Mouse (Mus musculus) left cerebral cortex, adult 9 months (tissue): Measurements from ENCODE around the gene Apoc1.
"Not testable (repeated sequence)": the region's sequence is repeated elsewhere in the genome, so short reads cannot be mapped to it uniquely, and the experiment has no call there.

Source experiments
- DNase-seq, 2 experiments: peaks; one replicate each; pipeline ENCODE4 v3.0.0; 2022; ENCODE audit warnings: low spot score in 2 of 2

The Apoc1 gene

DNA sequence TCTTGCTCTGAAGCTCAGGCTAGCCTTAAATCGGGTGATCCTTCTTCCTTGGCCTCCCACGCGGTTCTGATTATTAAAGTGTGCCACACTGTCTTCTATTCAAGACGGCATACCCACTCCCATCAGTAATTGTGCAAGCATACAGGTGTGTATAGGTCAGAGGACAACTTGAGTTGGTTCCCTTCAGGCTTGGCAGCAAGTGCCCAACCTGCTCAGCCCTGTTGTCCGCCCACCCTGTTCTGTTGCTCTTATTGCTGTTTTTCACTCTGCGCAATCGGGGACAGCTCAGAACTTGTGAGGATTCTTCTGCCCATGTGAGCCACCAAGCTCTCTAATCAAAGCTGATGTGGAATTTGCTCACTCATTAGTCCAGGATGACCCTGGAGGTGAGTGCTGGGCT, 12.8 kb upstream of the Apoc1 start:
- no peak for DNase-seq

DNA sequence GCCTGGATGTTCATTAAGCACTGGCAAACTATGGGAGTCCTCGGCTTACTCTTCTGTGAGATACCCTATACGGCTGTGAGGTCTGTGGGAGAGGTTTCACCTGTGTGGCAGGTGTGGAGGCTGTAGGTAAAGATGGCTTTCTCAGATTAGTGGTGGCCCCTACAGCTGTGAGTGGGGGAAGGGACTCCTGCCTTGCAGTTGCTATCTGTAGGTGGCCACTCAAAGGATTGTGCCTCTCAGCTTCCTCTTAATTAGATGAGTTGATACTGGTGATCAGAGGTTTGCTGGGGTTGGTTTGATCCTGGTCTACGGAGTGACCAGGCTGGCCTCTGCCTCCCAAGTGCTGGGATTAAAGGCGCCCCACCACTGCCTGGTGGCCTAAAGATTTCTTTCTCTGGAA, 12.0 kb upstream of the Apoc1 start:
- no peak for DNase-seq

DNA sequence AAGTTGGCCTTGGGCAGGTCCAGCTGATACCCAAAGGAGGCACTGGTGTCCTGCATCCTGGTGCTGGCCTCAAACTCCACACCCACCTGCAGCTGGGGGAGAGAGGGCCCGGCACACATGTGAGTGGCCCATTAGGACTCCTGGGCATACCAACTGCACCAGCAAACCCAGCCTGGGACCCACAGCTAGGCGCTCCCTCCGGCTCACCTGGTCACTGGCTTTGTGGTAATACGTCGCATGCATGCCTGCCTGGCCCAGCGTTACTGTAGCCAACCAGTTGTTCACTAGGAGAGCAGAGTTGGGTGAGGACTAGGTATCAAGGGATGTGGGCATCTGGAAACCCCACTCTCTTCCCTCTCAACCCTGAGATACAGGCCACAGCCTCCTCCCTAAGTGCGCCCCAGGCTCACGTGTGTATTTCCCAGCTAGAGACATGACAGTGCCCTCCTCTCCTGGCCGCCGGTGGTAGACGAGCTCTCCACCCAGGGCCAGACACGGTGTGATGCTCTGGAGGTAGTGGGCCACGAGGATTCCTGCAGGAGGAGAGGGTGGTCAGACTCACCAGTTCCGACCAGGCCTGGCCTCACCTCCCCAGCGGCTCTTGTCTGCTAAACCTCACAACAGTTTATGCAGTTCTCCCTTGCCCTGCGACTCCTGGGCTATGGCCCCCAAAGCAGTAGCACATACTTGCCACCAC, 10.5 kb upstream of the Apoc1 start:
- DNase-seq: no peak

DNA sequence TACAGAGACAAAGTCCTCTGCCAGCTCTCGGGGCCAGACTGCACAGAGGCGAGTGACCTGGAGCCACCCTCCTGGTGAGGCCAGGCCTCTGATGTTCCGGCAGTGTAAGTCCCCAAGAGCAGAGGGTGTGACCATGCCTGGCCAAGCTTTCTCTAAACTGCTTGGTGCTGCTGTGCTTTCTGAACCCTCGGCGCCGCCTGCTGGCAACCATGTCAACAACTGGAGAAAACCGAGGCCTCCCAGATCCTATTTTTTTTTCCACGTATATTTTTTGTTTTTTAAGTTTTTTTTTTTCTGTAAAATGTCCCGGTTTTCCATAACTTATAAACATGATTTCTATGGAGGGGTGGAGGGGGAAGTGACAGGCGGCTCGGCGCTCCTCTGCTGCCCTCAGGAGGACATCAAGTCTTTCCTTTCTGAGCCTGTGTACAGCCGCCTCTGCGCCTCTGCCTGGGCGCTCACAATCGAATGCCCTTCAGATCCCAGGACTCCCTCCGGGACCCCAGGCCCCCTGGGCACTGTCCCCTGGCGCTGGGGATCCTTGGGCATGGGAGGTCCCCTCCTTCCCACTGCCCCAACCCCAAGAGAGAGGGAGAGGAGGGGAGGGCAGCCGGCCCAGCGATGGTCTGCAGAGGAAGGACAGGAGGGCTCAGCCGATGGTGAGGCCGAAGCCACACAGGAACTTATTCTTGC, 8.8 kb upstream of the Apoc1 start:
- peak in 1 of 2 experiments; percentile 69 for DNase-seq

DNA sequence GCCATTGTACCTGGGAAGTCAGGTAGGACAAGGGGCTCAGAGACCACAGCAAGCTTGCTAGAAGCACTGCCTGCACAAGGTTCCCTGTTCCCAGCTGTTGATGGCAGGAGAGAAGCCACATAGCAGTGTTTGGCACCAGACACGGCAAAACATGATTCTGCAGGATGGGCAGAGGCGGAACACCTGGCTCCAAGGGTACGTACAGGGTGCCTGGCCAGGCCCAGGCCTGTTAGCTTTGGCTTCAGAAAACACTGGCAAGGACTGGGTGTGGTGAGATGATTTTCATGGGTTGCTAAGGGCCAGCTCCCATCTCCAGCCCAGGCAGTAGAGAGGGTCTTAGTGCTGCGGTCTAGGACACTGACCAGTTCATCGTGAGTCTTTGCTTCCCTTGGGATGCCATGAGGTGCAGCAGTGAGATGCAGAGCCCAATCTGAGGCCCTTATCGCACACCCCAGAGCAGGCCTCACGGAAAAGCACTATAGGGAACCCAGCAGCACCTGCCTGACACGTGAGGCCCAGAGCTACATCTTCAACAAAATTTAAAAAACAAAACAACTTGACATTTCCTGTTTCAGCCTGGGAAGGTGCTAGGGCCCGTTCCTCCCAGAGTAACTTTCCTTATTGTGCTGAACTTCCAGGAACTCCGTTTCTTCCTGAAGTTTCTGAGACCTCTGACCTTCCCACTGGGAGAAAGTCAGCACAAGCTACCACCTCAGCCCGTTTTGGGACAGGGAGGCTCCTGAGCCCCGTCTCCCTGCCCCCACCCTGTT, 8.0 kb upstream of the Apoc1 start:
- DNase-seq: no peak

DNA sequence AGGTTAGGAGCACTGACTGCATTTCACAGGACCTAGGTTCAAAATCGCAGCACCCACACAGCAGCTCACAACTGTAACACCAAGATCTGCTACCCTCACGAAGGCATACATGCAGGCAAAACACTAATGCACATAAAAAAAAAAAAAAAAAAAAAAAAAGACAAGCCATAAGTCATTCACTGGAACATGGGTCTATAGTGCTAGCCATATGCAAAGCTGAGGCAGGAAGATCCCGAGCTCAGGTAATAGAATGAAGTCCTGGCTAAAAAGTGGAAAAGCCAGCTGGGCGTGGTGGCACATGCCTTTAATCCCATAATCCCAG, 7.3 kb upstream of the Apoc1 start:
- no peak for DNase-seq

DNA sequence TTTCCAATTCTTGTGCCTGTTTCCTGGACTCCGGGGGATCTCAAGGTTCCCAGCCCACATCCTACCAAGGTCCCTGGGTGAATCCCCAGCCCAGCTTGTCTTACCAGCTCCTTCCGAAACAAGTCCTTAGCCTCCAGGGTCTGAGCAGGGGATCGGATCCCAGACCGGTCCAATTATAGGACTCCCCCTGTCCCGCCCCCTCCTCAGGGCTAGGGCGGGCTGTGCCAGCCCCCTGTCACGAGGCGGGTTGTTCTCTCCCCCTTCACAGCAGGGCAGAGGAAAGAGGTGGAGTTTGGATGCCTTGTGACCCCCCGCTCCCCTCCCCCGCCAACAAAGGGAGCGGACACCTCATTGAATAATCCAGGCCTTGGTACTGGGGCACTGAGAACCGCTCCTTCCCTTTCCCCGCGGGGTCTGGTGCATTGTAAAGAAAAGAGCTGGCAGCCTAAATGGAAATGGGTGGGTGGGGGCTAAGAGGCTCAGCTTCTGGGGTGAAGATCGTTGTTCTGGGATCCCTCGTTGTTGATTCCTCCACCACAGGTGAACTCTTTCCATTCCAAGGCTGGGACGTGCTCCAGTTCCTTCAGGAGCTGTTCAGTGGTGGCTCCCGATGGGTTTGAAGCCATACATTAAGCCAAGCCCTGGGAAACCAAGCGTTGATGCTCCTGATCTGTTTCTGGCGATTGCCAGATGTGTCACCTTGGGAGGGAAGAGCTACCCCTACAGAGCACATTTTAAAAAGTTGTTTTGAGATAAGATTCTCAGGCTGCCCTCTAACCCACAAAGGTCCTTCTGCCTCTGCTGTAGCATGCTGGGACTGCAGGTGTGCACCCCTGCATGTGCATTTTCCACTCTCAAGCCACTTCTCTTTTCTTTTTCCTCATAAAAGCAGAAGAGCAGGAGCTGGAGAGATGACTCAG, 6.7 kb upstream of the Apoc1 start, which contains the start of gene Apoe:
TSS of gene Apoe (minus strand) at position 282 of the 920 bp plus-strand sequence.
- peak in 1 of 2 experiments; percentile 67 for DNase-seq

DNA sequence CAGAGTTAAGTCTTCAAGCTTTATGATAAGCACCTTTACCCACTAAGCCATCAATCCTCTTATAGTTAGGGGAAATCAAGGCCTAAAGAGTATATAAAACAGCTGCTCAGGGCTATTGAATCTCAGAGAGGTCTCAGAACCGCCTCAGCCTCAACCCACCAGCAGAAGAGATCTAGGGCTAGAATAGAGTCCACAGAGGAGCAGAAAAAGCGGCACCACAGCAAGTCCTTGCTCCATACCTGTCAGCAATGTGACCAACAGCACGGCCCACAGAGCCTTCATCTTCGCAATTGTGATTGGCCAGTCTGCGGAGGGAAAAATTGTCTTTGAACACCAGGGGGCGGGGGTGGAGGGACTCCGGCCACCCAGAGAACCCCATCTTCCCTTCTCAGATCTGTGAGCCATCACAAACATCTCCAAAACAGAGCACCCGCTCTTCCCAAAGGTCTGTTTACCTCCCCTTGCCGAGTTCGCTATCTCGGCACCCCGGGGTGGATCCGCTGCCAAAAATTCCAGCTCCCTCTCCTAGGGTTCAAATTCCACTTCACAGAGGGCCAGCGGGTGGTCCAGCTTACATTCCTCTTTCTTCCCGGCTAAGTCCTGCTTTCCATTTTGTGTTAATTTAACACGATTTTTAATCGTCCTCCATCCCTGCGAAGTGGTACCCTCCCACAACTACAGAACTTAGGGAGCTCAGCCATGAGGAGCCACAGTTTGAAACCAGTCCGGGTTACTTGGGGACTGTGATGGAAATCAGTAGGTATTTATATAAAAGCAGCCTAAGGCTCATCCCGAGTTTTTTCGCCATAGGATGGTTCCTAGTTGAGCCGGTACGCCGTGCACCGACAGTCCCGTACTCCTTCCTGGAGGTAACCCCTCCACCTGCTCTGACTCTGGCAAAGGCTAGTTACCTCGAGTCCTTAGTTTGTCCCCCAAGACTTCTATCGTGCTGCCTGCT, 5.8 kb upstream of the Apoc1 start:
- DNase-seq: no peak

DNA sequence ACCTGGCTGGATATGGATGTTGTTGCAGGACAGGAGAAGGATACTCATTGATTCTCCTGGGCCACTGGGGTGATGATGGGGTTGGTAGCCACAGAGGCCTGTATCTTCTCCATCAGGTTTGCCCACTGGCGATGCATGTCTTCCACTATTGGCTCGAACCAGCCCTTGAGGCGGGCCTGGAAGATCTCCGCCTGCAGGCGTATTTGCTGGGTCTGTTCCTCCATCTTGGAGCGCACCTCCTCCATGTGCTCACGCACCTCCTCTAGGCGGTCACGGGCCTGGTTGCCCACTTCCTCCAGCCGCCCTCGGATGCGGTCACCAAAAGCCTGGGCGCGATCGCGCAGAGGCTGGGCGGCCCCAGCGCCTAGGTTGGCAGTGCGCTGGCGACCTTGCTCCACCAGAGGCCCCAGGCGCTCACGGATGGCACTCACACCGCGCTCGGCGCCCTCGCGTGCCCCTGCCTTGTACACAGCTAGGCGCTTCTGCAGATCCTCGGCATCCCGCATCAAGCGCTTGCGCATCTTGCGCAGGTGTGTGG, 3.9 kb upstream of the Apoc1 start:
- no peak for DNase-seq

DNA sequence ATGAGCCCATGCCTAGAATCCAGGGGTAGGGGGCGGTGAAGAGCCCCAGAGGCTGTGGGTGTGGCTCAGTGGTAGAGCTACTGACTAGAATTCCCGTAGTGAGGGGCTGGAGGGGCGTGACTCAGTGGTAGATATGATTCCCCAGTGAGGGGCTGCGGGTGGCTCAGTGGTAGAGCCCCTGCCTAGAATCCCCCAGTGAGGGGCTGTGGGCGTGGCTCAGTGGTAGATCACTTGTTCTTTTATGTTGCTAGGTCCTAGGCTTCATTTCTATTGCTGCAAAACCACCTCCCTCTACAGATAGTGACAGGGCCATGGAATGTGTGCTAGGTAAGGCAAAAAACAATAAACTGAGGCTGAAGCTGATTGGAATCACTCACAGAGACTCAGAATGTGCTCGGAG, 3.4 kb upstream of the Apoc1 start:
- no peak for DNase-seq

DNA sequence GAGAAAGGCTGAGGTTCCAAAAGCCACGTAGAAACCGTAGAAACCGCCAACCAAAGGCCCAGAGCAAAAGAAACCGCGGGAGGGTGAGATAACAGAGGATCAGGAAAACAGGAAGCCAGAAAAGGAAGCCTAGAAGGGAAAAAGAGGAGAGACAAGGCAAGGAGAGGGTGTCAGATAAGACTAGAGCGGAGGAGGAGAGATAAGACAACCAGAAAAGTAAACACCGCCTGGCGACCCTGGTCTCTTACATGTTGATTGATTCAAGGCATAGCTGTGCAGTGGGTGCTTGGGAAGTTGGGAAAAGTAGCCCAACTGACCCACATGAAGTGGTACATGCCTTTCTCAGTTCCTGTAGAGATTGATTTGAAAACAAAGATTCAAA, 2.7 kb upstream of the Apoc1 start:
- DNase-seq: no peak

DNA sequence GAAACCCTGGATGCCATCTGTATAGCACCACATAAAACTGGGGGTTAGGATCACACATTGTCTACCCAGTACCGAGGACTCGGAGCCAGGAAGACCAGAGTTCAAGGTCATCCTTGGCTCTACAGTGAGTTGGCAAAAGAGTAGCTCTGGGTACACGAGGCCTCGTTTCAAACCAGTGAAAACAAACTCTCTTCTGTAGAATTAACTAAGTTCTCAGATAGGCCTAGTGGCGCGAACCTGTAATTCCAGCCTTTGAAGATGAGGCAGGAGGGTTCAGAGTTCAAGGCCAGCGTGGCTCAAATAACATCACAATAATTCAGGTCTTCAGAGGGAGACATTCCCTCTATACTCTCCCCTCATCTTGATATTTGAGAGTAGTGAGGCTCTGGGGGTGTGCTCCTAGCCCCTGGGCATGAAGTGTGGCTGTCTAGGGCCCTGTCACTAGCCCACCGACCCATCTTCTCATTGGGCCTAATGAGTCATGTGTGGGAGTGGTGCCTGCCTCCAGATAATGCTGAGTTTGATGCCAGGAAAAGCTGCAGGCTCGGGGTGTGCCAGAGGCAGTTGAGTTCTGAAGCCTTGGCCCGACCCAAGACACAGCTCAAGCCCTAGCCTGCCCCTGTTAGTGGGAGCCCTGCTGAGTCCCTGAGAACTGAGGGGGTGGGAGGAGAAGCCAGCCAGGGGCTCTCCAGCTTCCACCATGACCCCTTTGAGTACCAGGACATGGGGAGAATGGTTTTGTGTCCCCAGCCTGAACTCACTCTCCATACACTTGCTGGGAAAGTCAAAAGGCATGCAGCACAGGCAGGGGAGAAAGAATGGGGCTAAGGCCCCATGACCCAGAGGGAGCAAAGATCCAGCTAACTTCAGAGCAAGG, 2.1 kb upstream of the Apoc1 start:
- DNase-seq: no peak

DNA sequence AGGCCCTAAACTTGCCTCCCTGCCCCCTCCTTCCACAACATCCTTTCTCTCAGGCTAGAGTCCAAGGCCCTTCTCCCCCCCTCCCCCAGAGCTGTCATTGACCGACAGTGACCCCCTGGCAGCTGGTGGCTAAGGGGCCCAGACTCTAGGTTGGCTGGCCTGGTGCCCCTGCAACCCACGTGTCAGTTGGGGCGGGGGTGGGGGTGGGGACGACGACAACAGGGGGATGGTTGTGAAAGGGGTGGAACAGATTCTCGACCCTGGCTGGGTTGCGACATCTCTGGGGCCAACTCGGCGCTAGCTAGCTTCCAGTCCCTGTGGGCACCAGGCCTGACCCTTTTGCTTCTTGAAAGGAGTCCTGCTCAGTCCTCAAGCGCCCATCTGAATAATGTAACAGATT, 961 bp upstream of the Apoc1 start:
- peak in 1 of 2 experiments; percentile 60 for DNase-seq

DNA sequence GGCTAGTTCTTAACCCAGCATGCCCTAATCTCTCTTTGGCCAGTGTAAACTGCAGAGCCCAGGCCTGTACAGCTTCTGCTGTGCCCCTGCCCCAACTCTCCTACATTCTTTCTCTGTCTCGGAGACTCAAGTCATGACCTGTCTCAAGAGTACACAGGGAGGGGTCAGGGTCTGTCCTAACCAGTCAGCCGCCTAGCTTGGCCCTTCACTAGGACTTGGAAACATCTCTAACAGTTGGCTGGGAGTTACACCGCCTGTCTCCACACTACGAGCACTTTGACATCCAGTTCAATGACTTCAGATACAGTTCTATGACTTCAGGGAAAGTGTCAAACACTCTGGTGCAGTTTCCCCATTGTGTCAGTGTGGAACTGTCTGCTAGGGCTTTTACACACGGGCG, 1.0 kb downstream of the Apoc1 start:
- DNase-seq: no peak

DNA sequence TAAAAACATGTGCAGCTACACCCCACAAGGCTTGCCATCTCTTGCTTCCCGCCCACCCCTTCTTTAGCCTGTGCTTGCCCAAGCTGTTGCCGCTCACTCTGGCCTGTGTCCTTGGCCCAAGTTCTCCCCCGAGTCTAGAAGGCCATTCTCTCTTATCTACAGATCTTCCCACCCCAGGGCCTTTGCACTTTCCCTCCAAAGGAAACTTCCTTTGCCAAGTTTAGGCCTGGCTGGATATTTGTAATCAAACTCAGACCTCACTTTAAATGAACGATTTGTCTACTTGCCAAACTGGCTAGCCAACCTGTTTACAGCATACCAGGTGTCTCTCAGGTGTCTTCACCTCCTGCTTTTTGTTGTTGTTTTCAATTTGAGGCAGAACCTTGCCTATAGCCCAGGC, 1.6 kb downstream of the Apoc1 start:
- DNase-seq: no peak

DNA sequence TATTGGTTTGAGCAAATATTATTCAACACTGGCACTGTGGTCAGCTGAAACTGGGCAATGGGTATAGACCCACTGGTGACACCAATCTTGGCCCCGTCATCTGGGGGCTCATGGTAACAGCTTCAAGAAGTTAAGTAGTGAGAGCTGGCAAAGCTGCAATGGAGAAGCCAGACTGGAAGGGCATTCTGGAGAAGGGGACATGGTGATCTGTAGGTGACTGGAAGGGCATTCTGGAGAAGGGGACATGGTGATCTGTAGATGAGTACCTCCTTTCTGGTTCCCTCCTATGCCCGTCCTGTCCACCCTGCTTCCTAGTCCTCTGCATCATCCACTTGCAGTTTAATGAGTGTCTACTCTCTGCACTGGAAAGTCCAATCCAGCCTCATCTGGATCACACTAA, 3.8 kb downstream of the Apoc1 start:
- no peak for DNase-seq

DNA sequence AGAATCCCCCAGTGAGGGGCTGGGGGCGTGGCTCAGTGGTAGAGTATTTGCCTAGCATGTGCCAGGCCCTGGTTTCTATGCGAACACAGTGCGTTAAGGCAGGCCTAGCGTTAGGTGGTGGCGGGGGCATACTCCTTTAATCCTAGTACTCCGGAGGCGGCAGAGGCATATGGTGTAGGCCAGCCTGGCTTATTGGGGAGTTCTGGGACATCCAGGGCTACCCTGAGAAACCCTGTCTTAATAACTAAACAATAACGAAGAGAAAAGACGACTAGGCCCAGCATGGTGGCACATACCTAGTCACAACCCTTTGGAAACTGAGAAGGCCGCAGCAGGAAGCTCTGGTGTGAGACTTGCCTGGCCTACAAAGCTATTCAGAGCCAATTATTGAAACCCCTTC, 4.4 kb downstream of the Apoc1 start:
- no peak for DNase-seq

DNA sequence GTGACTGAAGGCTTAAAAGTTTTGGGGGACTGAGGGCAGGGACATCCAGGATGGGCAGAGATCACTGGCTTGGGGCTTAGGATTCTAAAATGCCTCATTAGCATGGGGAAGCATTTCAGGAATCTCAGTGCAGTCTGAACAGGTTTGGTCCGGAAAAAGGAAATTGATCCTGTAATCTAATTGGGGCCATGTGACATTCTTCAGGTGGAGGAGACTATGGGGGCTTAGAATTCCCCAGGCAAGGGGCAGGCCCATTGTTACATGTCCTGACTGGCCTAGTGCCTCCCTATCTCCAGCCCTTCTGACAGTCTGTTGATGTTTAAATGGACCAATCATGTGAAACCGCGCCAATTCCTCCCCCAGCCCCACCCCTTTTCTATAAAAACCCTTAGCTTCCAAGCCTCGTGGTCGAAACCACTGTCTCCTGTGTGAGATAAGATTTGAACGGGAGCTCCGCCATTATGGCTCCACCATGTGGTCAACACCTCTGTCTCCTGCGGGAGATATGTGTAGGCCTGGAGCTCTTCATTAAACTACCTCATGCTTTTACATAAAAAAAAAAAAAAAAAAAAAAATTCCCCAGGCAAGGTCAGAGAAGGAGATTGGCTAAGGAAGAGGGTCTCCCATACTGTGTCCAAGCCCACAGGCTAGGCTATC, 5.4 kb downstream of the Apoc1 start:
- not testable (repeated sequence) for DNase-seq

DNA sequence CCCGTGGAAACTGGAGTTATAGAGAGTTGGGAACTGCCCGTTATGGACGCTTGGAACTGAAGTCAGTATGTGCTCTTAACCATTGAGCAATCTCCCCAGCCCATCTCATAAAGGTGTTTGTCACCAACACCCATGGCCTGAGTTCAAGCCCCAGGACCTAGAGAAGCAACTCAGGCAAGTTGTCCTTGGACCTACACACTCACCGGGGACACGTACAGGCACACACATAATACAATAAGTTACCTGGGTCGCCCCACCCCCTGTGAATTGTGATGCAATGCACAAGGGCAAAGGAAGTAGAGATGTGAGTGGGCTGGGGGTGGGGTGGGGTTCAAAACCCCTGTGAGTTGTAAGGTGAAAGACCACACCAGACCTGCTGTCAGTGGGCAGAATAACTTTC, 5.9 kb downstream of the Apoc1 start:
- no peak for DNase-seq
